Mouse (Mus musculus) ES-E14 (cell line): ENCODE data around the gene E130114P18Rik. TPM values are rescaled to one million over a fixed set of nuclear protein-coding genes. Genes with fewer than 3 reads are reported as not detected.

Experiments
- DNase-seq: peaks from one replicate; pipeline ENCODE4 v3.0.0-alpha.2; 2013; ENCODE audit warnings: low read depth, low spot score
- H3K27ac ChIP-seq: 2 replicates; pipeline ENCODE4 v1.5.1; 2012; ENCODE audit warnings: low read depth, mild to moderate bottlenecking, low read length, moderate library complexity, mixed read lengths; ENCODE audit not compliant: poor library complexity, insufficient read depth, severe bottlenecking
- H3K36me3 ChIP-seq: 2 replicates; pipeline ENCODE4 v1.6.1; 2012; ENCODE audit warnings: mild to moderate bottlenecking, low read length, moderate library complexity, mixed read lengths; ENCODE audit not compliant: control insufficient read depth, poor library complexity, insufficient read depth, severe bottlenecking
- H3K4me1 ChIP-seq, 2 experiments: fragments of 150-350 bp in 1 of 2; sonication (generic) in 1 of 2; 2 replicates each; pipeline ENCODE4 v1.6.1; 2012; ENCODE audit warnings: low read length in 2 of 2, mild to moderate bottlenecking in 1 of 2, mixed read lengths in 1 of 2; ENCODE audit not compliant: control insufficient read depth in 2 of 2, insufficient read depth in 2 of 2, poor library complexity in 1 of 2
- H3K4me3 ChIP-seq, 2 experiments: fragments of 150-350 bp in 1 of 2; sonication (generic) in 1 of 2; 2 replicates each; pipeline ENCODE4 v1.5.1; 2012; ENCODE audit warnings: low read length in 2 of 2, low read depth in 1 of 2, mild to moderate bottlenecking in 1 of 2, mixed read lengths in 1 of 2; ENCODE audit not compliant: insufficient read depth in 1 of 2, poor library complexity in 1 of 2, severe bottlenecking in 1 of 2
- H3K9ac ChIP-seq: 2 replicates; pipeline ENCODE4 v1.6.1; 2012; ENCODE audit warnings: low read depth, mild to moderate bottlenecking, low read length, mixed read lengths; ENCODE audit not compliant: poor library complexity, insufficient read depth, severe bottlenecking
- H3K9me3 ChIP-seq: fragments of 150-350 bp; sonication (generic); 2 replicates; pipeline ENCODE4 v1.6.1; 2012; ENCODE audit warnings: low read depth, mild to moderate bottlenecking, low read length; ENCODE audit not compliant: control insufficient read depth, insufficient read depth
- CHD2 ChIP-seq: IDR thresholded peaks from 2 replicates; pipeline ENCODE4 v1.6.1; 2014; ENCODE audit warnings: mild to moderate bottlenecking, low read depth, low read length, inconsistent platforms
- HCFC1 ChIP-seq: IDR thresholded peaks from 2 replicates; pipeline ENCODE4 v1.6.1; 2012; ENCODE audit warnings: low read length, inconsistent platforms, borderline replicate concordance; ENCODE audit not compliant: insufficient read depth
- MAFK ChIP-seq: IDR thresholded peaks from 2 replicates; pipeline ENCODE4 v1.6.1; 2014; ENCODE audit warnings: mild to moderate bottlenecking, low read depth, low read length, inconsistent platforms; ENCODE audit not compliant: insufficient read depth
- ZC3H11A ChIP-seq: IDR thresholded peaks from 2 replicates; pipeline ENCODE4 v1.6.1; 2012; ENCODE audit warnings: low read depth, mild to moderate bottlenecking, inconsistent platforms, low read length, borderline replicate concordance
- ZNF384 ChIP-seq: IDR thresholded peaks from 2 replicates; pipeline ENCODE4 v1.6.1; 2012; ENCODE audit warnings: low read depth, low read length, inconsistent platforms
- in situ Hi-C, 2 experiments: fragments of 600-800 bp; cut with MboI; formaldehyde crosslinking; loops; one replicate each; pipeline ENCODE4 v1.15.1; 2025; ENCODE audit warnings: low sequenced_read_pairs in 2 of 2, inconsistent platforms in 1 of 2; ENCODE audit not compliant: unreplicated experiment in 2 of 2
- total RNA-seq: library from RNA; depleted of rRNA; stranded (reverse); fragments of 300-350 nt; gene quantifications from 2 replicates; pipeline ENCODE4 v1.2.3, GENCODE M21; 2012

The E130114P18Rik gene
- total RNA-seq, 1 experiment: not detected

GRCm38 (mm10) chr4:97690384-97690766 lies 87.5 kb downstream of the E130114P18Rik start:
- TF ChIP-seq MAFK (no peak), HCFC1 (no peak), ZNF384 (no peak)
- H3K9me3 ChIP-seq: no peaks in the 10 kb centered on the region
- no peaks in the 10 kb centered on the region for H3K36me3 ChIP-seq
- H3K4me1 ChIP-seq: no peaks in the 10 kb centered on the region
- DNase-seq: no peak
- no peak overlapping the region for H3K27ac ChIP-seq
- in situ Hi-C loops: no loop called here
- no peak overlapping the region for H3K9ac ChIP-seq
- H3K4me3 ChIP-seq: no peak overlapping the region

GRCm38 (mm10) chr4:97689456-97690383 lies 88.2 kb downstream of the E130114P18Rik start:
- Histone ChIP-seq H3K4me1 (no peaks in the 10 kb centered on the region), H3K9me3 (no peaks in the 10 kb centered on the region), H3K9ac (no peak overlapping the region), H3K36me3 (no peaks in the 10 kb centered on the region), H3K27ac (no peak overlapping the region), H3K4me3 (no peak overlapping the region)
- in situ Hi-C loops: no loop called here
- no peak for DNase-seq
- TF ChIP-seq ZNF384: no peak
- no peak for TF ChIP-seq ZC3H11A
- TF ChIP-seq HCFC1: no peak
- TF ChIP-seq MAFK: no peak
- no peak for TF ChIP-seq CHD2

- Histone ChIP-seq H3K27ac (no peak overlapping the region), H3K9ac (no peak overlapping the region), H3K36me3 (no peaks in the 10 kb centered on the region), H3K9me3 (no peaks in the 10 kb centered on the region), H3K4me3 (no peak overlapping the region), H3K4me1 (no peaks in the 10 kb centered on the region)
- DNase-seq: no peak
- TF ChIP-seq CHD2 (no peak), MAFK (no peak), HCFC1 (no peak), ZNF384 (no peak), ZC3H11A (no peak)
- in situ Hi-C loops: no loop called here
Observed at GRCm38 (mm10) chr4:97686020-97686419, 91.9 kb downstream of the E130114P18Rik start.

GRCm38 (mm10) chr4:97676579-97676937 lies 101.3 kb downstream of the E130114P18Rik start:
- Histone ChIP-seq H3K27ac (no peak overlapping the region), H3K4me3 (no peak overlapping the region), H3K9me3 (no peaks in the 10 kb centered on the region), H3K4me1 (no peaks in the 10 kb centered on the region), H3K9ac (no peak overlapping the region), H3K36me3 (no peaks in the 10 kb centered on the region)
- no peak for DNase-seq
- TF ChIP-seq CHD2 (no peak), ZNF384 (no peak), ZC3H11A (no peak), MAFK (no peak), HCFC1 (no peak)
- in situ Hi-C loops: no loop called here

- in situ Hi-C loops: no loop called here
- no peak overlapping the region for H3K27ac ChIP-seq
- H3K9me3 ChIP-seq: no peaks in the 10 kb centered on the region
- no peak for DNase-seq
- no peaks in the 10 kb centered on the region for H3K36me3 ChIP-seq
- TF ChIP-seq MAFK: no peak
- no peak for TF ChIP-seq HCFC1
- TF ChIP-seq CHD2: no peak
- TF ChIP-seq ZC3H11A: no peak
- no peak for TF ChIP-seq ZNF384
- H3K9ac ChIP-seq: no peak overlapping the region
- no peak overlapping the region for H3K4me3 ChIP-seq
- H3K4me1 ChIP-seq: no peaks in the 10 kb centered on the region
Observed at GRCm38 (mm10) chr4:97675741-97676578, 101.9 kb downstream of the E130114P18Rik start.
